Mouse (Mus musculus): ENCODE results near the gene Galnt15. TPM values are rescaled to one million over a fixed set of nuclear protein-coding genes. Genes with fewer than 3 reads are reported as not detected.

The Galnt15 gene
- polyA plus RNA-seq, 1 experiment, result not detected

DNA sequence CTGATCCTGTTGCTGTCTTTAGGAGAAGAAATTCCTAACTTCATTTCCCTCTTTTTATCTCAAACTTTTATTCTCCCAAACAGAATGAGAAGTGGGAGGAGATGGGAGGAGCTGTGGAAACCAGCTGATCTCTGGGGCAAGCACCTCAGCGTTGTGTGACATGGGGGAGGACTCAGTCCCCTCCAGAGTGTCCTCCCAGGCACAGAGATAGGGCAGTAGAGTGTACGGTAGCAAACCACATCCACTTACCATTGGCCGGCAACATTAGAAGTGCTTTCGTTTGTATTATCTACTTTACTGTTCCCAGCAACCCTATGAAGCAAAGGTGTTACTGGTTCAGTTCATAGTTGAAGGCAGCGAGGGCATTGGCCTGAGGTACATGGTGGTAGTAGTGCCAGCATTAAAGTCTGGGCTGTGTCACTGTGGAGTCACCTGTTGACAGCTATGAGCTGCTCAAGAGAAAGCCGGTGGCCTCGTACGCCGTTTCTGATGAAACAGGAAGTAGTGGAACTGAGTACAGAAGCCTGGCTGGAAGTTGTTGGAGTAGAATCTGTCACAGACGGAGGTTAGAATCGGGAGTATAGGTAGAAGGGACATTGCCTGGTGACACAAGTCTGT is 64.8 kb downstream of the Galnt15 start:
- H3K36me3 ChIP-seq (ENCODE audit: control insufficient read depth, insufficient read depth, low read length, poor library complexity, severe bottlenecking), result peaks cover 60% of the 10 kb centered on the region
- no peaks in the 10 kb centered on the region for H3K27me3 ChIP-seq (ENCODE audit: control insufficient read depth, insufficient read depth, low read length, poor library complexity, severe bottlenecking)
- H3K4me1 ChIP-seq (ENCODE audit: control insufficient read depth, insufficient read depth, low read length), result no peaks in the 10 kb centered on the region
- H3K27ac ChIP-seq (ENCODE audit: insufficient read depth, low read length), result no peak overlapping the region
- no peaks in the 10 kb centered on the region for H3K9me3 ChIP-seq (replicated peaks; ENCODE audit: control insufficient read depth, insufficient read depth, low read length, poor library complexity, severe bottlenecking)
- TF ChIP-seq EP300 (IDR thresholded peaks at IDR 0.05; ENCODE audit: insufficient read depth, low read depth, low read length) (no peak), CTCF (IDR thresholded peaks at IDR 0.05; ENCODE audit: low read depth, low read length) (no peak), POLR2A (IDR thresholded peaks at IDR 0.05; ENCODE audit: insufficient read depth, low read length) (no peak)
- H3K9ac ChIP-seq (ENCODE audit: low read depth, poor library complexity, severe bottlenecking), result no peak overlapping the region
- no peak overlapping the region for H3K4me3 ChIP-seq (ENCODE audit: low read depth, low read length)

DNA sequence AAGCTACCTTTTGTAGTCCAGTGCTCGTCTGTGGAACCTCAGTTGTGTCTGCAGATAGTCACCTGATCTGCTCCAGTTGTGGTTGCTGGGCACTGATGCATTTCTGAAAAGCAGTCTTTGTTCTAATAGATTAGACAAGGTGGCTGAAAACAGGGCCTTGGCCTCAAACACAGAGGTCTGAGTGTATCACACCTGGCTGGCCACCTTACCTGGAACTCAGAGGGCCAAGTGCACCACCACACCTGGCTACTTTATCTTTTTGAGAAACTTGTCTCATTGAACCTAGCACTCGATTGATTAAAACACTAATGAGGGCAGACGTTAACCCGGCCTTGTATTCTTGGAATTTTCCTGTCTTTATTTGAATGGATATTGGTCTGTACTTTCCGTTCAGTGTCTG is 66.9 kb downstream of the Galnt15 start:
- no peaks in the 10 kb centered on the region for H3K4me1 ChIP-seq (ENCODE audit: control insufficient read depth, insufficient read depth, low read length)
- no peak overlapping the region for H3K27ac ChIP-seq (ENCODE audit: insufficient read depth, low read length)
- peaks cover 73% of the 10 kb centered on the region for H3K36me3 ChIP-seq (ENCODE audit: control insufficient read depth, insufficient read depth, low read length, poor library complexity, severe bottlenecking)
- no peaks in the 10 kb centered on the region for H3K27me3 ChIP-seq (ENCODE audit: control insufficient read depth, insufficient read depth, low read length, poor library complexity, severe bottlenecking)
- no peak overlapping the region for H3K4me3 ChIP-seq (ENCODE audit: low read depth, low read length)
- no peak overlapping the region for H3K9ac ChIP-seq (ENCODE audit: low read depth, poor library complexity, severe bottlenecking)
- TF ChIP-seq POLR2A (IDR thresholded peaks at IDR 0.05; ENCODE audit: insufficient read depth, low read length) (no peak), CTCF (IDR thresholded peaks at IDR 0.05; ENCODE audit: low read depth, low read length) (no peak), EP300 (IDR thresholded peaks at IDR 0.05; ENCODE audit: insufficient read depth, low read depth, low read length) (no peak)
- no peaks in the 10 kb centered on the region for H3K9me3 ChIP-seq (replicated peaks; ENCODE audit: control insufficient read depth, insufficient read depth, low read length, poor library complexity, severe bottlenecking)

DNA sequence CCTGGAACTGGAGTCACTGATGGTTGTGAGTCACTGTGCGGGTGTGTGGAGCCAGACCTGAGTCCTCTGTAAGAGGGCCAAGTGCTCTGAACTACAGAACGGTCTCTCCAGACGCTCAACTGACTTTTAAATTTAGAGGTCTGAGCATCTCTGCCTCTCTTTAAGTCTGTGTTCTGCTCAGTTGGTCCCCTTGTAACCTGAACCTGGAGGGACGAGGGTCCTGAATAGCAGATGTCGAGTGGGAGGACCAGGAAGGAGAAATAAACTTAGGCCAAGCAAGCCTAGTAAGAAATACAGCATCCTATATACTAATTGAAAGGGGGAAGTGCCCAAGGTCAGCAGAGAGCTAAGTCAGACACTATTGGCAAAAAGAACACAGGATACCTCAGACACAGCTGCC is 68.0 kb downstream of the Galnt15 start:
- H3K4me3 ChIP-seq (ENCODE audit: low read depth, low read length), result no peak overlapping the region
- peaks cover 76% of the 10 kb centered on the region for H3K36me3 ChIP-seq (ENCODE audit: control insufficient read depth, insufficient read depth, low read length, poor library complexity, severe bottlenecking)
- H3K9me3 ChIP-seq (replicated peaks; ENCODE audit: control insufficient read depth, insufficient read depth, low read length, poor library complexity, severe bottlenecking), result no peaks in the 10 kb centered on the region
- no peak overlapping the region for H3K9ac ChIP-seq (ENCODE audit: low read depth, poor library complexity, severe bottlenecking)
- TF ChIP-seq EP300 (IDR thresholded peaks at IDR 0.05; ENCODE audit: insufficient read depth, low read depth, low read length) (no peak), POLR2A (IDR thresholded peaks at IDR 0.05; ENCODE audit: insufficient read depth, low read length) (no peak), CTCF (IDR thresholded peaks at IDR 0.05; ENCODE audit: low read depth, low read length) (no peak)
- no peak overlapping the region for H3K27ac ChIP-seq (ENCODE audit: insufficient read depth, low read length)
- no peaks in the 10 kb centered on the region for H3K4me1 ChIP-seq (ENCODE audit: control insufficient read depth, insufficient read depth, low read length)
- no peaks in the 10 kb centered on the region for H3K27me3 ChIP-seq (ENCODE audit: control insufficient read depth, insufficient read depth, low read length, poor library complexity, severe bottlenecking)

DNA sequence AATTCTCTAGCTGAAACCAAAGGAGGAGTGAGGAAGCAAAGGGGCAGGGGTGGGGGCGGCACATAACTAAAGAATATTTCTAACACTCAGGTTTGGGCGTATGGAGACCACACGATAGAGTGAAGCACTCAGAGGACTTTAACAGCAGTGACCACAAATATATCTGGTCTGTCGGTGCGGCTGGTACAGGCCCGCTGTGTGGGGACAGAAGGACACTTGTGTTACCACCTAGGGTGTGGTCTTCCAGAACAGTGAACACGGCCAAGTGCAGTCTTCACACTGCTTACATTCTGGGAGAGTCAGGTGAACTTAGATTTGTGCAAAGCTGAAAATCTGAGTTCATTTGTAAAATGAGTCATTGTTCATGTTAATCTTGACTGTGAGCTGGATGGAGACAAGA is 68.9 kb downstream of the Galnt15 start:
- no peaks in the 10 kb centered on the region for H3K27me3 ChIP-seq (ENCODE audit: control insufficient read depth, insufficient read depth, low read length, poor library complexity, severe bottlenecking)
- no peaks in the 10 kb centered on the region for H3K4me1 ChIP-seq (ENCODE audit: control insufficient read depth, insufficient read depth, low read length)
- peaks cover 79% of the 10 kb centered on the region for H3K36me3 ChIP-seq (ENCODE audit: control insufficient read depth, insufficient read depth, low read length, poor library complexity, severe bottlenecking)
- no peak overlapping the region for H3K9ac ChIP-seq (ENCODE audit: low read depth, poor library complexity, severe bottlenecking)
- no peaks in the 10 kb centered on the region for H3K9me3 ChIP-seq (replicated peaks; ENCODE audit: control insufficient read depth, insufficient read depth, low read length, poor library complexity, severe bottlenecking)
- TF ChIP-seq POLR2A (IDR thresholded peaks at IDR 0.05; ENCODE audit: insufficient read depth, low read length), result no peak
- no peak overlapping the region for H3K27ac ChIP-seq (ENCODE audit: insufficient read depth, low read length)
- H3K4me3 ChIP-seq (ENCODE audit: low read depth, low read length), result no peak overlapping the region

DNA sequence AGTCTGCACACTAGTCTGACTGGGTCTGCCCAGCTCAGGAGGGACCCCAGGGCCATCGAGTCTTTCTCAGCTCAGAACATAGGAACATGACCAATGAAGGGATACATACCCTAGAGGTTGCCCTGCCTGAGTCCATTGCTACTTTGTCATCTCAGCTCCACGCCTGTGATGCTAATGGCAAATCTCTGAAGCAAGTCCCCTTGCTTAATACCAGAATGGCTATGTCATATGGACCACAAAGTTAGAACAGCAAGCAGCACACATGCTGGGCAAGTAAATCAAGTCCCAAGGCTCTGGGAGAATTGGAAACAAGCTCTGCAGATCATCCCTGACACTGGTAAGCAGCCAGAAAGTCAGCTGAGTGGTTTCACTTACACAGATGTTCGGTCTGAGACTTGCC is 70.2 kb downstream of the Galnt15 start:
- no peak overlapping the region for H3K4me3 ChIP-seq (ENCODE audit: low read depth, low read length)
- no peak overlapping the region for H3K9ac ChIP-seq (ENCODE audit: low read depth, poor library complexity, severe bottlenecking)
- no peaks in the 10 kb centered on the region for H3K4me1 ChIP-seq (ENCODE audit: control insufficient read depth, insufficient read depth, low read length)
- H3K9me3 ChIP-seq (replicated peaks; ENCODE audit: control insufficient read depth, insufficient read depth, low read length, poor library complexity, severe bottlenecking), result no peaks in the 10 kb centered on the region
- H3K27me3 ChIP-seq (ENCODE audit: control insufficient read depth, insufficient read depth, low read length, poor library complexity, severe bottlenecking), result no peaks in the 10 kb centered on the region
- H3K36me3 ChIP-seq (ENCODE audit: control insufficient read depth, insufficient read depth, low read length, poor library complexity, severe bottlenecking), result peaks cover 68% of the 10 kb centered on the region
- no peak overlapping the region for H3K27ac ChIP-seq (ENCODE audit: insufficient read depth, low read length)
- TF ChIP-seq EP300 (IDR thresholded peaks at IDR 0.05; ENCODE audit: insufficient read depth, low read depth, low read length), result no peak
- TF ChIP-seq POLR2A (IDR thresholded peaks at IDR 0.05; ENCODE audit: insufficient read depth, low read length), result no peak
- no peak for TF ChIP-seq CTCF (IDR thresholded peaks at IDR 0.05; ENCODE audit: low read depth, low read length)

DNA sequence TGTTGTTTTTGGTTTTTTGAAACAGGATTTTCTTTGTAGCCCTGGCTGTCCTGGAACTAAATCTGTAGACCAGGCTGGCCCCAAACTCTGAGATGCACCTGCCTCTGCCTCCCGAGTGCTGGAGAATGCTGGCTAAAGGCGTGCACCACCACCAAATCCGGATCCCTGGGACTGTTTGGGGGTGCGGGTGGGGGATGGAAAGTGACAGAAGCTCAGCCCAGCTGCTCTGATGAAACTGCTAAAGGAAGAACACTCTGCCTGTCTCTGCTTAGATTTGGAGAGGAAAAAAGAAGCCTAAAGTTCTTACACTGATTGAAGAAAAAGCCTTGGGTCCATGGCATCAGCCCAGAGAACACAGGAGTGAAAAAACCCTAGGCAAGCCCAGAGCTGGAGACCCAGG is 74.8 kb downstream of the Galnt15 start:
- Histone ChIP-seq H3K36me3 (ENCODE audit: control insufficient read depth, insufficient read depth, low read length, poor library complexity, severe bottlenecking) (peaks cover 34% of the 10 kb centered on the region), H3K27ac (ENCODE audit: insufficient read depth, low read length) (no peak overlapping the region), H3K4me3 (ENCODE audit: low read depth, low read length) (no peak overlapping the region), H3K9me3 (replicated peaks; ENCODE audit: control insufficient read depth, insufficient read depth, low read length, poor library complexity, severe bottlenecking) (no peaks in the 10 kb centered on the region), H3K9ac (ENCODE audit: low read depth, poor library complexity, severe bottlenecking) (no peak overlapping the region), H3K27me3 (ENCODE audit: control insufficient read depth, insufficient read depth, low read length, poor library complexity, severe bottlenecking) (no peaks in the 10 kb centered on the region), H3K4me1 (ENCODE audit: control insufficient read depth, insufficient read depth, low read length) (no peaks in the 10 kb centered on the region)
- TF ChIP-seq EP300 (IDR thresholded peaks at IDR 0.05; ENCODE audit: insufficient read depth, low read depth, low read length) (no peak), CTCF (IDR thresholded peaks at IDR 0.05; ENCODE audit: low read depth, low read length) (no peak), POLR2A (IDR thresholded peaks at IDR 0.05; ENCODE audit: insufficient read depth, low read length) (no peak)
